Mouse (Mus musculus): ENCODE results near the gene Lmntd1. TPM values are rescaled to one million over a fixed set of nuclear protein-coding genes. Genes with fewer than 3 reads are reported as not detected.

Gene Lmntd1
- polyA plus RNA-seq, 1 experiment, result 0.04 TPM

- H3K36me3 ChIP-seq (ENCODE audit: control insufficient read depth, insufficient read depth, low read length), result no peaks in the 10 kb centered on the region
- TF ChIP-seq CTCF (IDR thresholded peaks at IDR 0.05; ENCODE audit: extremely low read depth, insufficient read depth, insufficient read length, insufficient replicate concordance) (no peak), POLR2A (IDR thresholded peaks at IDR 0.05; ENCODE audit: low read depth, low read length) (no peak)
- WGBS, result 59% methylated on average over 11 of the region's 11 CpGs
- H3K27me3 ChIP-seq (ENCODE audit: control insufficient read depth, insufficient read depth, low read length), result no peaks in the 10 kb centered on the region
- no peak for DNase-seq (ENCODE audit: low read depth in 1 of 2, low spot score in 2 of 2)
- no peak overlapping the region for H3K4me3 ChIP-seq (ENCODE audit: extremely low read depth, insufficient read depth, insufficient read length)
- no peak overlapping the region for H3K27ac ChIP-seq (ENCODE audit: insufficient read depth, low read length)
- H3K4me1 ChIP-seq (ENCODE audit: control insufficient read depth, insufficient read depth, insufficient read length), result no peaks in the 10 kb centered on the region
Measured at GRCm38 (mm10) chr6:145432711-145433708, 181.1 kb downstream of the Lmntd1 start.

DNA sequence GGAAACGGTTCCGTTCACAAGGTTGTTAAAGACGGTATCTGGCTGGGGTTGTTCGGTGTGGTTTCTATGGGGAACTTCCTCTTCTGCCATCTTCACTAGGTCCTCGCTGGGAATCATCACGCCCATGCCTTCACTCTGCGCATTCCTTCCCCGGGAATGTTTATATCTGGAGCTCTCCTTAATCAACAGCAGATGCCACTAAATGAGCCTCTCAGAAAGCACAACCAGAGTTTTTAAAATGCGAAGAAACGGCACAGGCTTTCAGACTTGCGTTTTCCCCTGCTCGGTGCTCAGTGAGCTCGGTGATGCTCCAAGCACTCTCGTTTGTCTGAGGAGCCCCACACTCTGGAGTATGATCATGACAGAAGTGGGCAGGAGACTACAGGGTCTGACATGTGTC, 182.4 kb downstream of the Lmntd1 start:
- DNase-seq (ENCODE audit: low read depth in 1 of 2, low spot score in 2 of 2), result no peak
- no peaks in the 10 kb centered on the region for H3K36me3 ChIP-seq (ENCODE audit: control insufficient read depth, insufficient read depth, low read length)
- TF ChIP-seq POLR2A (IDR thresholded peaks at IDR 0.05; ENCODE audit: low read depth, low read length) (no peak), CTCF (IDR thresholded peaks at IDR 0.05; ENCODE audit: extremely low read depth, insufficient read depth, insufficient read length, insufficient replicate concordance) (no peak)
- H3K27me3 ChIP-seq (ENCODE audit: control insufficient read depth, insufficient read depth, low read length), result no peaks in the 10 kb centered on the region
- WGBS, result 77% methylated on average over 14 of the region's 14 CpGs
- no peak overlapping the region for H3K27ac ChIP-seq (ENCODE audit: insufficient read depth, low read length)
- H3K4me3 ChIP-seq (ENCODE audit: extremely low read depth, insufficient read depth, insufficient read length), result no peak overlapping the region
- H3K4me1 ChIP-seq (ENCODE audit: control insufficient read depth, insufficient read depth, insufficient read length), result no peaks in the 10 kb centered on the region

DNA sequence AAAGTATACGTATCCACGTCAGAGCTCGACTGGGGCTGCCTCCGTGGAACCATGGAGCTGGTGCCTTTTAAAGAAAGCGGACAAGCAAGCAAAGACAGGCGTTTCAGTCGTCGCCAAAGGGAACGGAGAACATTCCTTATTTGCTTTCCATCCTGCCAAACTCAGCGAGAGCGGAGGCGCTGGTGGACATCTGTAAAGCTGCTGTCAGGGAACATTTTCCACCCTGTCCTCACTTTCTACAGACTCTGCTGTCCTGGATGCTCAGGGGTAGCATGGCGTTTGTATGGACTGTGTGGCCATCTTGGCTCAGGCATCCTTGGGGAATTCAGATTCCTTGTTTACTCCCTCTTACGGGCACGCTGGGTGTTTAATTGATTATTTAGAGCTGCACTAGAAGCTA, 186.7 kb downstream of the Lmntd1 start:
- TF ChIP-seq CTCF (IDR thresholded peaks at IDR 0.05; ENCODE audit: extremely low read depth, insufficient read depth, insufficient read length, insufficient replicate concordance) (no peak), POLR2A (IDR thresholded peaks at IDR 0.05; ENCODE audit: low read depth, low read length) (no peak)
- 91% methylated on average over 15 of the region's 15 CpGs for whole genome bisulfite sequencing
- Histone ChIP-seq H3K27me3 (ENCODE audit: control insufficient read depth, insufficient read depth, low read length) (no peaks in the 10 kb centered on the region), H3K4me1 (ENCODE audit: control insufficient read depth, insufficient read depth, insufficient read length) (no peaks in the 10 kb centered on the region), H3K4me3 (ENCODE audit: extremely low read depth, insufficient read depth, insufficient read length) (no peak overlapping the region), H3K27ac (ENCODE audit: insufficient read depth, low read length) (no peak overlapping the region), H3K36me3 (ENCODE audit: control insufficient read depth, insufficient read depth, low read length) (no peaks in the 10 kb centered on the region)
- no peak for DNase-seq (ENCODE audit: low read depth in 1 of 2, low spot score in 2 of 2)

GRCm38 (mm10) chr6:145426501-145426900, 187.6 kb downstream of the Lmntd1 start:
- H3K36me3 ChIP-seq (ENCODE audit: control insufficient read depth, insufficient read depth, low read length), result no peaks in the 10 kb centered on the region
- TF ChIP-seq POLR2A (IDR thresholded peaks at IDR 0.05; ENCODE audit: low read depth, low read length), result no peak
- TF ChIP-seq CTCF (IDR thresholded peaks at IDR 0.05; ENCODE audit: extremely low read depth, insufficient read depth, insufficient read length, insufficient replicate concordance), result no peak
- H3K4me1 ChIP-seq (ENCODE audit: control insufficient read depth, insufficient read depth, insufficient read length), result no peaks in the 10 kb centered on the region
- WGBS, result 89% methylated on average over 10 of the region's 10 CpGs
- no peaks in the 10 kb centered on the region for H3K27me3 ChIP-seq (ENCODE audit: control insufficient read depth, insufficient read depth, low read length)
- no peak for DNase-seq (ENCODE audit: low read depth in 1 of 2, low spot score in 2 of 2)
- no peak overlapping the region for H3K27ac ChIP-seq (ENCODE audit: insufficient read depth, low read length)
- no peak overlapping the region for H3K4me3 ChIP-seq (ENCODE audit: extremely low read depth, insufficient read depth, insufficient read length)

GRCm38 (mm10) chr6:145424156-145424555, 190.0 kb downstream of the Lmntd1 start:
- Histone ChIP-seq H3K4me3 (ENCODE audit: extremely low read depth, insufficient read depth, insufficient read length) (no peak overlapping the region), H3K4me1 (ENCODE audit: control insufficient read depth, insufficient read depth, insufficient read length) (no peaks in the 10 kb centered on the region), H3K27ac (ENCODE audit: insufficient read depth, low read length) (no peak overlapping the region), H3K27me3 (ENCODE audit: control insufficient read depth, insufficient read depth, low read length) (no peaks in the 10 kb centered on the region), H3K36me3 (ENCODE audit: control insufficient read depth, insufficient read depth, low read length) (no peaks in the 10 kb centered on the region)
- 53% methylated on average over 1 of the region's 1 CpGs for WGBS
- no peak for DNase-seq (ENCODE audit: low read depth in 1 of 2, low spot score in 2 of 2)
- TF ChIP-seq POLR2A (IDR thresholded peaks at IDR 0.05; ENCODE audit: low read depth, low read length), result no peak
- no peak for TF ChIP-seq CTCF (IDR thresholded peaks at IDR 0.05; ENCODE audit: extremely low read depth, insufficient read depth, insufficient read length, insufficient replicate concordance)

DNA sequence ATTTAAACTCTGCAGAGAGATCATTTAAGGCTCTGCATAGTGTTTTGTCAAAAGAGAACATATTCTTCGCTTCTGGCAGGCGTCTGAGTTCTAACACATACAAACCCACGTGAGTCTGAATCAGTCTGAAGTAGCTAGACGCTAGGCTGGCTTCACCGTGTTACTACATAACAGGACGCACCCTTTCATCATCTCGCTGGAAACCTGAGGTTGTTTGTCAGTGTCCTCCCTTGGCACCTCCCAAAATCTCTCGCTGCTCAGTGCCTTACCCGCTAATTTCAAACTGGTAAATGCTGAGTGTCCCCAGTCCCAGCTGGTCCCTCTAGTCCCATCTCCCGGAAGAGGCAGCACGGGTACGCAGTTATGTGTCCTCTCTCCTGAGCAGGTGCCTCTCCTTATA, 190.6 kb downstream of the Lmntd1 start:
- 88% methylated on average over 12 of the region's 12 CpGs for WGBS
- no peak overlapping the region for H3K4me3 ChIP-seq (ENCODE audit: extremely low read depth, insufficient read depth, insufficient read length)
- TF ChIP-seq POLR2A (IDR thresholded peaks at IDR 0.05; ENCODE audit: low read depth, low read length) (no peak), CTCF (IDR thresholded peaks at IDR 0.05; ENCODE audit: extremely low read depth, insufficient read depth, insufficient read length, insufficient replicate concordance) (no peak)
- no peaks in the 10 kb centered on the region for H3K36me3 ChIP-seq (ENCODE audit: control insufficient read depth, insufficient read depth, low read length)
- no peak for DNase-seq (ENCODE audit: low read depth in 1 of 2, low spot score in 2 of 2)
- no peaks in the 10 kb centered on the region for H3K4me1 ChIP-seq (ENCODE audit: control insufficient read depth, insufficient read depth, insufficient read length)
- no peaks in the 10 kb centered on the region for H3K27me3 ChIP-seq (ENCODE audit: control insufficient read depth, insufficient read depth, low read length)
- H3K27ac ChIP-seq (ENCODE audit: insufficient read depth, low read length), result no peak overlapping the region

DNA sequence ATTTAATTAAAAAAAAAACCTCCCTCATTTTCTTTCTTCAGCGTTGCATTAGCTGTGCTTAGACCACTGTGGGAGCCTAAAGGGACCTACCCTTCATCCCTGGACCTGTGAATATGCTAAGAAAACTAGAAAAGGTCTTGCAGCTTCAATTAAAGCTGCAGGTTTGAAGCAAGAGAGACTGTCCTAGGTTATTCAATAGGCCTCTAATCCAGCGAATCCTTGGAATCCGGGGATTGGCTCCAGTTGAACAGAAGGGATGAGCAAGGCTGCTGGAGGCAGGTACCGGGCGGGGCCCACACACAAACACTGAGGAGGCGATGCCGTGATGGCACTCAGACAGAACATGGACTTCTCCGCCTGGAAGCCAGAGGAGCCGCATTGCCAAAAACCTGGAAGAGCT, 192.5 kb downstream of the Lmntd1 start:
- H3K27me3 ChIP-seq (ENCODE audit: control insufficient read depth, insufficient read depth, low read length), result no peaks in the 10 kb centered on the region
- no peak overlapping the region for H3K4me3 ChIP-seq (ENCODE audit: extremely low read depth, insufficient read depth, insufficient read length)
- no peaks in the 10 kb centered on the region for H3K36me3 ChIP-seq (ENCODE audit: control insufficient read depth, insufficient read depth, low read length)
- no peaks in the 10 kb centered on the region for H3K4me1 ChIP-seq (ENCODE audit: control insufficient read depth, insufficient read depth, insufficient read length)
- H3K27ac ChIP-seq (ENCODE audit: insufficient read depth, low read length), result no peak overlapping the region
- TF ChIP-seq CTCF (IDR thresholded peaks at IDR 0.05; ENCODE audit: extremely low read depth, insufficient read depth, insufficient read length, insufficient replicate concordance) (no peak), POLR2A (IDR thresholded peaks at IDR 0.05; ENCODE audit: low read depth, low read length) (no peak)
- 92% methylated on average over 9 of the region's 9 CpGs for WGBS
- no peak for DNase-seq (ENCODE audit: low read depth in 1 of 2, low spot score in 2 of 2)
